Mouse (Mus musculus) limb, embryonic 14.5 days (tissue): ENCODE data around the gene Kcnip1. TPM values are rescaled to one million over a fixed set of nuclear protein-coding genes. Genes with fewer than 3 reads are reported as not detected.

Source experiments
- ATAC-seq: fragments of 200-750 bp; cut with Nextera tagmentation; 2 replicates; pipeline ENCODE4 v1.8.0; 2017; ENCODE audit warnings: low read depth, moderate number of reproducible peaks, moderate TSS enrichment; ENCODE audit not compliant: low FRiP score
- DNase-seq: peaks from one replicate; pipeline ENCODE4 v3.0.0-alpha.2; 2015; ENCODE audit warnings: low spot score
- H3K27ac ChIP-seq: fragments of 300-500 bp; sonication (generic); replicated peaks from 2 replicates; pipeline ENCODE4 v1.5.1; 2014; ENCODE audit warnings: low read depth, mild to moderate bottlenecking, low read length, moderate library complexity, mixed read lengths
- H3K27me3 ChIP-seq: fragments of 300-500 bp; sonication (generic); 2 replicates; pipeline ENCODE4 v1.6.1; 2014; ENCODE audit warnings: low read length, mixed read lengths; ENCODE audit not compliant: control insufficient read depth, insufficient read depth
- H3K36me3 ChIP-seq: fragments of 300-500 bp; sonication (generic); 2 replicates; pipeline ENCODE4 v1.6.1; 2014; ENCODE audit warnings: mild to moderate bottlenecking, low read length, moderate library complexity, mixed read lengths; ENCODE audit not compliant: control insufficient read depth, insufficient read depth
- H3K4me1 ChIP-seq: fragments of 300-500 bp; sonication (generic); 2 replicates; pipeline ENCODE4 v1.6.1; 2014; ENCODE audit warnings: antibody characterized with exemption, low read length, mixed read lengths; ENCODE audit not compliant: control insufficient read depth, insufficient read depth
- H3K4me2 ChIP-seq: fragments of 300-500 bp; sonication (generic); replicated peaks from 2 replicates; pipeline ENCODE4 v1.6.1; 2014; ENCODE audit warnings: low read depth, mild to moderate bottlenecking, low read length, moderate library complexity; ENCODE audit not compliant: severe bottlenecking
- H3K4me3 ChIP-seq: fragments of 300-500 bp; sonication (generic); replicated peaks from 2 replicates; pipeline ENCODE4 v1.5.1; 2014; ENCODE audit warnings: low read length
- H3K9ac ChIP-seq: fragments of 300-500 bp; sonication (generic); 2 replicates; pipeline ENCODE4 v1.6.1; 2014; ENCODE audit warnings: mild to moderate bottlenecking, low read depth, low read length, moderate library complexity; ENCODE audit not compliant: severe bottlenecking
- H3K9me3 ChIP-seq: fragments of 300-500 bp; sonication (generic); 2 replicates; pipeline ENCODE4 v1.6.1; 2016; ENCODE audit warnings: low read length; ENCODE audit not compliant: control insufficient read depth
- POLR2A ChIP-seq: fragments of 200-500 bp; IDR thresholded peaks from 2 replicates; pipeline ENCODE4 v1.8.0; 2012; ENCODE audit warnings: inconsistent platforms, mild to moderate bottlenecking, moderate library complexity, borderline replicate concordance; ENCODE audit not compliant: insufficient read depth, insufficient read length; ENCODE audit errors: extremely low read depth
- WGBS: fragments of 180-500 bp; shearing (Covaris S2); extraction: QIAGEN DNeasy Blood & Tissue Kit; methylation state at CpG from one replicate; pipeline ENCODE4 v1.1.7; 2014; 5-methylcytosine and 5-hydroxymethylcytosine counted together
- polyA plus RNA-seq, 2 experiments: library from polyadenylated mRNA; depleted of rRNA in 1 of 2; stranded (reverse) in 1 of 2; unstranded in 1 of 2; fragments of >200 nt; fragmentation: Nextera tagmentation in 1 of 2; extraction: Ambion mirVana in 1 of 2; gene quantifications; 2 replicates each; pipeline versions ENCODE4 v1.2.1 to v1.2.3; 2012 to 2014

Gene Kcnip1
- polyA plus RNA-seq (2012; rRNA removed), result 2.4 and 3.4 TPM in 2 replicates
- 4.5 and 5.0 TPM in 2 replicates for polyA plus RNA-seq (2014; fragmentation: Nextera tagmentation; extraction: Ambion mirVana)

DNA sequence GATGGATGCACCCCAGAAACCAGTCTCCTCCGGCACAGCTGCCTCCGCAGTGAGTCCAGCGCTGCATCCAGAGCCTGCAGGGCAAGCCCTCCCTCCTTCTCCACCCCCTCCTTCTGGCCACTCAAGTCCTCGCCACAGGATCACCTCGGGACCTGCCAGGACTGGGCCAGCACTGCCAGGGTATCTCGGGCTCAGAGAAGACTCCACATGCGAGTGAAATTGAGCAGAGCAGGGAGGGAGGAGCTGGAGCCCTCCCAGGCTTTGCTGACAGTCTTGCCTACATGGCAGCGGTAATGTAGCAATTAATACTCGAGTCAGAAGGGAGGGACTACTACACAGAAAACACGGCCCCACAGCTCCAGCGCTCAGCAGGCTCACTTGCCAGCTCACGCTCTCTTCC, at the start of gene Kcnip1:
Kcnip1 (minus strand) TSS at position 215 of the 400 bp plus-strand sequence.
- no peaks in the 10 kb centered on the region for H3K9me3 ChIP-seq
- H3K36me3 ChIP-seq, result no peaks in the 10 kb centered on the region
- H3K9ac ChIP-seq, result peak within 1 kb of the TSS; percentile 40
- H3K27me3 ChIP-seq, result no peaks in the 10 kb centered on the region; the same call in 1 of the 2 replicates
- no peak within 1 kb of the TSS for H3K27ac ChIP-seq
- WGBS, result 4% methylated on average over 10 of the region's 12 CpGs
- ATAC-seq, result no peak
- no peak within 1 kb of the TSS for H3K4me3 ChIP-seq
- H3K4me2 ChIP-seq, result peak within 1 kb of the TSS; percentile 24
- DNase-seq, result no peak
- H3K4me1 ChIP-seq, result no peaks in the 10 kb centered on the region
- no peak for TF ChIP-seq POLR2A

DNA sequence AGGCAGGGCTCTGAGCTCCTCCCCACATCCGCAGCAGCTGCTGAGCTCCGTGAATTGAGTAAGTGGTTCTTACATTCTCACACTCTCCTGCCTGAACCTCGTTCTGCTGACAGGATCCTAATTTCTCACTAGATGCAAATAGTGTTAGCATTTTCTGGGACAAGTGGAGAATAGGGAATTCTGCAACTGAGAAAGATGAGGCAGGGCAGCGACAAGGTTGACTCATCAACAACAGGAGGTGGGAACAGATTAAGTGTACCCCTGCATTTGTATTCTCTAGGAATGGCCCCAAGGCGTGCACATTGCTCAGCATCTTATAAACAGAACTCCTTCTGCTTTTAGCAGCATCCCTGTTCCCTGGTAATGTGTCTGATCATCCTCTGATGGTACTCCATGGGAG, 47.1 kb upstream of the Kcnip1 start:
- TF ChIP-seq POLR2A, result no peak
- Histone ChIP-seq H3K9me3 (no peaks in the 10 kb centered on the region), H3K4me2 (no peak overlapping the region), H3K4me1 (no peaks in the 10 kb centered on the region), H3K9ac (no peak overlapping the region), H3K27ac (no peak overlapping the region), H3K36me3 (no peaks in the 10 kb centered on the region), H3K27me3 (no peaks in the 10 kb centered on the region), H3K4me3 (no peak overlapping the region)
- DNase-seq (no peak), ATAC-seq (no peak)
- WGBS, result 77% methylated on average over 5 of the region's 5 CpGs

DNA sequence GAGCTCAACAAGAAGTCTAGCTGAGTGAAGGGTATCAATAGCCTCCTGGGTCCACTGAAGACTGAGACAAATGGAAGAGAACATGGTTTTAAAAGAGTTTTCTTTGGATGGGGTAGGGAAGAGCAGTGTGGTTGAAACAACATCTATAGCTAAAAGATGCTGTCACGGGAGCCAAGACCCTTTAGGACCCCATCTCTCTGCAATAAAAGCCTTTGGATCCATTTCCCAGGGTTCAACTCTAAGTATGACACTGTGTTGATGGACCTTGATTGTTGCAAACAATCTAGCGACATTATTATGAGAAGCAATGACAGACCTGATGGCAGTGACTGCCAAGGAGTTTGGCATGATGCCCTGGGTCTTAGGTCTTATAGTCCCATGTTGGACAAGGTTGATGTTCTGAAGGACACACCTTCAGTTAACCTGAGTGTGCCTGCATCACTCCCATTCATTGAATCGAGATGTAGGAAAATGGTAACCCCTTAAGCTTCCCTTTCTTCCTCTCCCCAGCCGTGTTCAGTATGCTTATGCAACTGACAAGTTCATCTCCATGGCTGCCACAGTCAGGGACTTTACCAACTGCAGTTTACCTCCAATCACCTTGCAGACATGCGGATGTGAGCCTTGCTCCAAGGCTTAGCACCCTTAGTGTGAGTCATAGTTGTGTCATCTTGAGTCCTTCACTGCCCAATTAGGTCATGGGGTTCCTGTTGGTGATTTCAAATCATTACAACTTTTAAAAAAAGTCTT, 43.1 kb upstream of the Kcnip1 start:
- DNase-seq (no peak), ATAC-seq (no peak)
- H3K36me3 ChIP-seq, result no peaks in the 10 kb centered on the region
- no peaks in the 10 kb centered on the region for H3K9me3 ChIP-seq
- no peaks in the 10 kb centered on the region for H3K27me3 ChIP-seq
- no peak overlapping the region for H3K27ac ChIP-seq
- no peak overlapping the region for H3K9ac ChIP-seq
- no peak overlapping the region for H3K4me2 ChIP-seq
- no peak for TF ChIP-seq POLR2A
- WGBS, result 83% methylated on average over 5 of the region's 5 CpGs
- no peaks in the 10 kb centered on the region for H3K4me1 ChIP-seq
- H3K4me3 ChIP-seq, result no peak overlapping the region

DNA sequence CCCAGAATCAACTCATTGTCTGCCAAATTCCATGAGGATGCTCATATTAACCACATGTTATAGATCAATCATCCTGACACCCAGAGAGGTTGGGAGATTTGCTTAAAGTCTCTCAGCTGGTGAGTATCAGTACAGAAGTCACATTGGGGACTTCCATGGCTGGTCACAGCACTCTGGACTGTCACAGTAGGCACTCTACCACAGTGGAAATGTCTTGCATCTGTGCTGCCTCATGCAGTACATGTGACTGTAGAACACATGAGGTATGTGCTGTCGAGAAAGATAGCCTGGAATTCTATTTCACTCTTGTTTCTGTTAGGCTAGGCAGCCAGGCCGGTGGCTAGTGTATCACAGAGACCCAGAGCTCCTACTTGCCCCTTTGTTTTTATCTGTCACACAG, 41.8 kb upstream of the Kcnip1 start:
- no peak overlapping the region for H3K4me3 ChIP-seq
- 77% methylated on average over 2 of the region's 2 CpGs for WGBS

DNA sequence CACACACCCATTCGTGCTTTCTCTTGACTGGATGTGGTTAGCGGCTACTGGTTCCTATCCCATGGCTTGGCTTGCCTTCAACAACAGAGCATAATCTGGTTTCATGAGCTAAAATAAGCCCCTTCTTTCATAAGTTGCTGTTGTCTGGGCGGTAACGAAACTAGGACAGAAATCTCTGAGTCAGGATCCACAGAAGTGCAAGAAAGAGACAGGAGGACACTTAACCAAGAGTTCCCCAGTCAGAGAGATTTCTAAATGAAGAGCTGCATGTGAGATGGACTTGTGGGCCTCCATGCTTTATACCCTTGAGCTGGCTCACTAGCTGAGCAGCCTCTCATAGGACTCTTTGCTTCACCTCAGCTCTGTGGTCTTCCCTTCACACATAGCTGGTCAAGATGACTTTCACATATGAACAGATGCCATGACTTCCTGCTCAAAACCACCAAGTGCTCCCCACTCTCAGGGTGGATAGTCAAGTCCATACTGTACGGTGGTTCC, 41.1 kb upstream of the Kcnip1 start:
- no peak for ATAC-seq
- H3K4me3 ChIP-seq, result no peak overlapping the region
- no peak overlapping the region for H3K27ac ChIP-seq
- 0 out of 2 replicates have a peak, but pooled peaks cover 4% of the 10 kb centered on the region for H3K4me1 ChIP-seq
- 93% methylated on average over 5 of the region's 5 CpGs for WGBS
- H3K9me3 ChIP-seq, result no peaks in the 10 kb centered on the region
- no peak for DNase-seq
- H3K9ac ChIP-seq, result no peak overlapping the region
- no peaks in the 10 kb centered on the region for H3K27me3 ChIP-seq
- no peak overlapping the region for H3K4me2 ChIP-seq
- TF ChIP-seq POLR2A, result no peak
- no peaks in the 10 kb centered on the region for H3K36me3 ChIP-seq

More for the DNA sequence above, 41.8 kb upstream of the Kcnip1 start:
- DNase-seq (no peak), ATAC-seq (no peak)
- H3K9me3 ChIP-seq, result no peaks in the 10 kb centered on the region
- no peak overlapping the region for H3K4me2 ChIP-seq
- no peaks in the 10 kb centered on the region for H3K36me3 ChIP-seq
- no peaks in the 10 kb centered on the region for H3K27me3 ChIP-seq
- no peak for TF ChIP-seq POLR2A
- no peaks in the 10 kb centered on the region for H3K4me1 ChIP-seq
- H3K9ac ChIP-seq, result no peak overlapping the region
- no peak overlapping the region for H3K27ac ChIP-seq
